In the genomic region with DNA sequence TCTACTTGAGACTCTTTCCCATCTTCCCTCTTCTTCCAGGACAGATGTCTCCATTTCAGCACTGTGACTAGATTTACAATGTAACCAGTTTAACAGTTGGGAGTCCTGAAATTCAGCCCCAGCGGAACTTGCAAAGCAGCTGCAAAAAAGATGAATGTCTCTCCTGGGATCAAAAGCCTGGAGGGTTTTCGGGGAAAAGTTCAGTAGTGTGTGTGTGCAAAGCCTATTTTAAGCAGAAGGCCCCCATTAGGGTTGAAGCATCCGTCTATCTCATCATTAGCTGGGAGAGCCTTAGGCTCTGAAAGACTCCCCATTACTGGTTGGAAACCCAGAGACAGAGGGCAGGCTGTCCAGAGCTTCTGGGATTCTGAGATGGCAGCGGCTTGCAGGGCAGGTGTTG, we compare ENCODE assay signal across 16 mouse cellular contexts. TPM values are rescaled to one million over a fixed set of nuclear protein-coding genes. Genes with fewer than 3 reads are reported as not detected.
DNase-seq lines count a peak whose midpoint lies in the region; ATAC-seq and TF ChIP-seq lines count a peak whose summit lies in the region.
"Had no signal": no experiment of that assay in that cellular context is flagged by ENCODE, and none has a peak within 500 bp of the region (broad histone marks: within the 10 kb centered on the region; RNA-seq: fewer than 3 reads in every experiment).

No protein-coding gene starts in this region.

- no peaks in the 10 kb centered on the region for H3K9me3 ChIP-seq in lung, embryonic 14.5 days (ENCODE audit: low read depth, low read length)
- H3K9me3 ChIP-seq in lung, postnatal 0 days (ENCODE audit: low read length), result no peaks in the 10 kb centered on the region
- no peaks in the 10 kb centered on the region for H3K9me3 ChIP-seq in limb, embryonic 14.5 days (ENCODE audit: control insufficient read depth, low read length)
- no peaks in the 10 kb centered on the region for H3K9me3 ChIP-seq in stomach, embryonic 15.5 days
- H3K9me3 ChIP-seq: hindbrain, embryonic 12.5 days had no signal

- no peak for TF ChIP-seq CTCF in lung, embryonic 14.5 days (IDR thresholded peaks at IDR 0.05; ENCODE audit: low read depth)
- no peak for TF ChIP-seq CTCF in lung, postnatal 0 days (IDR thresholded peaks at IDR 0.05)

- no peak for ATAC-seq in lung, embryonic 14.5 days (ENCODE audit: insufficient read depth)
- ATAC-seq in lung, postnatal 0 days, result no peak
- ATAC-seq in limb, embryonic 14.5 days (ENCODE audit: low FRiP score, low read depth), result no peak
- ATAC-seq in stomach, embryonic 15.5 days (ENCODE audit: insufficient read depth, low FRiP score, low read depth), result no peak

- H3K9ac ChIP-seq in lung, embryonic 14.5 days, result no peak overlapping the region
- no peak overlapping the region for H3K9ac ChIP-seq in lung, postnatal 0 days (replicated peaks; ENCODE audit: low read depth)
- no peak overlapping the region for H3K9ac ChIP-seq in limb, embryonic 14.5 days (ENCODE audit: low read depth, low read length, severe bottlenecking)
- no peak overlapping the region for H3K9ac ChIP-seq in stomach, embryonic 15.5 days
- H3K9ac ChIP-seq: hindbrain, embryonic 12.5 days had no signal

- no peaks in the 10 kb centered on the region for H3K27me3 ChIP-seq in lung, embryonic 14.5 days (ENCODE audit: insufficient read depth, low read length)
- no peaks in the 10 kb centered on the region for H3K27me3 ChIP-seq in lung, postnatal 0 days (replicated peaks; ENCODE audit: insufficient read depth, low read length)
- no peaks in the 10 kb centered on the region for H3K27me3 ChIP-seq in limb, embryonic 14.5 days (ENCODE audit: control insufficient read depth, insufficient read depth, low read length)
- H3K27me3 ChIP-seq in stomach, embryonic 15.5 days (replicated peaks), result no peaks in the 10 kb centered on the region
- H3K27me3 ChIP-seq: hindbrain, embryonic 12.5 days had no signal

- no peak overlapping the region for H3K4me3 ChIP-seq in lung, embryonic 14.5 days (ENCODE audit: low read depth, low read length)
- no peak overlapping the region for H3K4me3 ChIP-seq in lung, postnatal 0 days (ENCODE audit: low read depth, low read length)
- H3K4me3 ChIP-seq in limb, embryonic 14.5 days (replicated peaks; ENCODE audit: low read length), result no peak overlapping the region
- no peak overlapping the region for H3K4me3 ChIP-seq in stomach, embryonic 15.5 days (replicated peaks)
- H3K4me3 ChIP-seq: hindbrain, embryonic 12.5 days had no signal

- 49% methylated on average over 4 of the region's 4 CpGs for WGBS in lung, embryonic 14.5 days
- 67% methylated on average over 4 of the region's 4 CpGs for WGBS in lung, postnatal 0 days
- 32% methylated on average over 4 of the region's 4 CpGs for WGBS in limb, embryonic 14.5 days
- 44% methylated on average over 4 of the region's 4 CpGs for WGBS in stomach, embryonic 15.5 days

- no peak for TF ChIP-seq EP300 in lung, postnatal 0 days (IDR thresholded peaks at IDR 0.05)

- no peak for TF ChIP-seq POLR2A in limb, embryonic 14.5 days (IDR thresholded peaks at IDR 0.05; ENCODE audit: borderline replicate concordance, extremely low read depth, insufficient read depth, insufficient read length)

- H3K4me2 ChIP-seq in lung, embryonic 14.5 days, result no peak overlapping the region
- H3K4me2 ChIP-seq in lung, postnatal 0 days (replicated peaks; ENCODE audit: low read depth, low read length), result no peak overlapping the region
- no peak overlapping the region for H3K4me2 ChIP-seq in limb, embryonic 14.5 days (replicated peaks; ENCODE audit: low read depth, low read length, severe bottlenecking)
- H3K4me2 ChIP-seq in stomach, embryonic 15.5 days, result no peak overlapping the region
- H3K4me2 ChIP-seq: hindbrain, embryonic 12.5 days had no signal

- H3K27ac ChIP-seq in lung, embryonic 14.5 days (ENCODE audit: low read depth), result no peak overlapping the region
- H3K27ac ChIP-seq in lung, postnatal 0 days (ENCODE audit: low read length), result no peak overlapping the region
- no peak overlapping the region; the same call in 1 of the 2 replicates for H3K27ac ChIP-seq in limb, embryonic 14.5 days (replicated peaks; ENCODE audit: low read depth, low read length)
- H3K27ac ChIP-seq in stomach, embryonic 15.5 days, result peak overlapping the region; percentile 33; the same call in 1 of the 2 replicates
- H3K27ac ChIP-seq: hindbrain, embryonic 12.5 days had no signal

- intact Hi-C loops in left cerebral cortex, postnatal 4 days (cut with DNase I), result no loop called here

- DNase-seq in heart, adult 11 months, result peak; percentile 81
- no peak for DNase-seq in heart, adult 9 months (ENCODE audit: low spot score in 2 of 2)
- DNase-seq in lung, embryonic 14.5 days, result peak; percentile 24
- no peak for DNase-seq in lung, postnatal 0 days (ENCODE audit: low spot score)
- peak; percentile 30 for DNase-seq in limb, embryonic 14.5 days (ENCODE audit: low spot score)
- no peak for DNase-seq in left cerebral cortex, postnatal 4 days
- DNase-seq: cerebellum, postnatal 14 days; heart, adult 18-20 months; layer of hippocampus, adult 9-11 months; lung, adult 2 months; spleen, adult 18-20 months; thymus, adult 2 months had no signal

- no peaks in the 10 kb centered on the region for H3K36me3 ChIP-seq in lung, embryonic 14.5 days (ENCODE audit: insufficient read depth)
- H3K36me3 ChIP-seq in lung, postnatal 0 days (ENCODE audit: insufficient read depth, low read length), result no peaks in the 10 kb centered on the region
- no peaks in the 10 kb centered on the region for H3K36me3 ChIP-seq in limb, embryonic 14.5 days (ENCODE audit: control insufficient read depth, insufficient read depth, low read length)
- H3K36me3 ChIP-seq in stomach, embryonic 15.5 days, result no peaks in the 10 kb centered on the region
- H3K36me3 ChIP-seq: hindbrain, embryonic 12.5 days had no signal

- 0 out of 2 replicates have a peak, but pooled peaks cover 3% of the 10 kb centered on the region for H3K4me1 ChIP-seq in lung, embryonic 14.5 days (ENCODE audit: insufficient read depth)
- H3K4me1 ChIP-seq in lung, postnatal 0 days (ENCODE audit: insufficient read depth, low read depth, low read length), result no peaks in the 10 kb centered on the region
- H3K4me1 ChIP-seq in limb, embryonic 14.5 days (ENCODE audit: control insufficient read depth, insufficient read depth, low read length), result peaks cover 22% of the 10 kb centered on the region
- peaks cover 9% of the 10 kb centered on the region; the same call in 1 of the 2 replicates for H3K4me1 ChIP-seq in stomach, embryonic 15.5 days

RNA-seq across cellular contexts. Expression of gene Gm11060, which starts 2.7 kb away (rescaled TPM):
- not detected in 2 replicates for polyA plus RNA-seq in lung, embryonic 14.5 days (2014; fragmentation: Nextera tagmentation; extraction: Ambion mirVana)
- not detected in 2 replicates for polyA plus RNA-seq in lung, postnatal 0 days (2015; fragmentation: Nextera tagmentation; extraction: Ambion mirVana)
- polyA plus RNA-seq in limb, embryonic 14.5 days (2012; rRNA removed), result not detected in 2 replicates
- not detected in 2 replicates for polyA plus RNA-seq in limb, embryonic 14.5 days (2014; fragmentation: Nextera tagmentation; extraction: Ambion mirVana)
- polyA plus RNA-seq in stomach, embryonic 15.5 days (2015; fragmentation: Nextera tagmentation; extraction: Ambion mirVana), result not detected in 2 replicates
- total RNA-seq in left cerebral cortex, postnatal 4 days (2021), result not detected
- total RNA-seq: heart, adult 18-20 months; left cerebral cortex, postnatal 36 days; monocyte, adult 5-6 weeks had no signal
- polyA plus RNA-seq: hindbrain, embryonic 12.5 days; lung, adult 2 months; thymus, adult 2 months had no signal

RNA-seq across cellular contexts. Expression of gene Wt1, which starts 37.2 kb away (rescaled TPM):
- 8.9 and 9.0 TPM in 2 replicates for polyA plus RNA-seq in lung, embryonic 14.5 days (2014; fragmentation: Nextera tagmentation; extraction: Ambion mirVana)
- polyA plus RNA-seq in lung, postnatal 0 days (2015; fragmentation: Nextera tagmentation; extraction: Ambion mirVana), result 2.1 and 2.7 TPM in 2 replicates
- 0.47 and 1.3 TPM in 2 replicates for polyA plus RNA-seq in limb, embryonic 14.5 days (2012; rRNA removed)
- 0.22 and 0.54 TPM in 2 replicates for polyA plus RNA-seq in limb, embryonic 14.5 days (2014; fragmentation: Nextera tagmentation; extraction: Ambion mirVana)
- polyA plus RNA-seq in stomach, embryonic 15.5 days (2015; fragmentation: Nextera tagmentation; extraction: Ambion mirVana), result 22.3 and 23.3 TPM in 2 replicates
- total RNA-seq in left cerebral cortex, postnatal 4 days (2021), result under 1 TPM in 1 of 2 experiments, not detected in 1; 0.26 TPM
- total RNA-seq: monocyte, adult 5-6 weeks had no signal

Comparison
In these comparisons a context has a peak if more than half of its experiments do, and no peak if none do; other contexts are left out.
1. DNase-seq: peak in heart, adult 11 months (single experiment), lung, embryonic 14.5 days (single experiment) and limb, embryonic 14.5 days (single experiment); none in heart, adult 9 months (0 of 2), lung, postnatal 0 days (single experiment) and left cerebral cortex, postnatal 4 days (single experiment).